Mouse (Mus musculus) hindbrain, embryonic 13.5 days (tissue): ENCODE measurements around the gene Map3k14. TPM values are rescaled to one million over a fixed set of nuclear protein-coding genes. Genes with fewer than 3 reads are reported as not detected.

Source experiments
- ATAC-seq: fragments of 200-750 bp; cut with Nextera tagmentation; 2 replicates; pipeline ENCODE4 v1.8.0; 2017; ENCODE audit warnings: moderate TSS enrichment; ENCODE audit not compliant: low FRiP score
- H3K27ac ChIP-seq: fragments of 300-500 bp; sonication (generic); 2 replicates; pipeline ENCODE4 v1.5.1; 2015; ENCODE audit warnings: inconsistent platforms, mild to moderate bottlenecking, moderate library complexity
- H3K27me3 ChIP-seq: fragments of 300-500 bp; sonication (generic); 2 replicates; pipeline ENCODE4 v1.6.1; 2015; ENCODE audit warnings: mild to moderate bottlenecking, inconsistent platforms
- H3K36me3 ChIP-seq: fragments of 300-500 bp; sonication (generic); 2 replicates; pipeline ENCODE4 v1.6.1; 2015; ENCODE audit warnings: mild to moderate bottlenecking, inconsistent platforms
- H3K4me1 ChIP-seq: fragments of 300-500 bp; sonication (generic); replicated peaks from 2 replicates; pipeline ENCODE4 v1.6.1; 2015; ENCODE audit warnings: inconsistent platforms
- H3K4me2 ChIP-seq: fragments of 300-500 bp; sonication (generic); 2 replicates; pipeline ENCODE4 v1.6.1; 2015; ENCODE audit warnings: inconsistent platforms, mild to moderate bottlenecking, moderate library complexity
- H3K4me3 ChIP-seq: fragments of 300-500 bp; sonication (generic); 2 replicates; pipeline ENCODE4 v1.5.1; 2015; ENCODE audit warnings: mild to moderate bottlenecking, inconsistent platforms
- H3K9ac ChIP-seq: fragments of 300-500 bp; sonication (generic); 2 replicates; pipeline ENCODE4 v1.6.1; 2015; ENCODE audit warnings: mild to moderate bottlenecking, inconsistent platforms
- H3K9me3 ChIP-seq: fragments of 300-500 bp; sonication (generic); 2 replicates; pipeline ENCODE4 v1.6.1; 2016; ENCODE audit warnings: inconsistent platforms
- WGBS: fragments of 180-500 bp; shearing (Covaris S2); methylation state at CpG from one replicate; pipeline ENCODE4 v1.1.7; 2015; 5-methylcytosine and 5-hydroxymethylcytosine counted together
- polyA plus RNA-seq: library from polyadenylated mRNA; unstranded; fragments of >200 nt; fragmentation: Nextera tagmentation; extraction: Ambion mirVana; gene quantifications from 2 replicates; pipeline ENCODE4 v1.2.1, GENCODE M21; 2015

Map3k14 gene
- polyA plus RNA-seq = 3.2 and 3.4 TPM in 2 replicates

DNA sequence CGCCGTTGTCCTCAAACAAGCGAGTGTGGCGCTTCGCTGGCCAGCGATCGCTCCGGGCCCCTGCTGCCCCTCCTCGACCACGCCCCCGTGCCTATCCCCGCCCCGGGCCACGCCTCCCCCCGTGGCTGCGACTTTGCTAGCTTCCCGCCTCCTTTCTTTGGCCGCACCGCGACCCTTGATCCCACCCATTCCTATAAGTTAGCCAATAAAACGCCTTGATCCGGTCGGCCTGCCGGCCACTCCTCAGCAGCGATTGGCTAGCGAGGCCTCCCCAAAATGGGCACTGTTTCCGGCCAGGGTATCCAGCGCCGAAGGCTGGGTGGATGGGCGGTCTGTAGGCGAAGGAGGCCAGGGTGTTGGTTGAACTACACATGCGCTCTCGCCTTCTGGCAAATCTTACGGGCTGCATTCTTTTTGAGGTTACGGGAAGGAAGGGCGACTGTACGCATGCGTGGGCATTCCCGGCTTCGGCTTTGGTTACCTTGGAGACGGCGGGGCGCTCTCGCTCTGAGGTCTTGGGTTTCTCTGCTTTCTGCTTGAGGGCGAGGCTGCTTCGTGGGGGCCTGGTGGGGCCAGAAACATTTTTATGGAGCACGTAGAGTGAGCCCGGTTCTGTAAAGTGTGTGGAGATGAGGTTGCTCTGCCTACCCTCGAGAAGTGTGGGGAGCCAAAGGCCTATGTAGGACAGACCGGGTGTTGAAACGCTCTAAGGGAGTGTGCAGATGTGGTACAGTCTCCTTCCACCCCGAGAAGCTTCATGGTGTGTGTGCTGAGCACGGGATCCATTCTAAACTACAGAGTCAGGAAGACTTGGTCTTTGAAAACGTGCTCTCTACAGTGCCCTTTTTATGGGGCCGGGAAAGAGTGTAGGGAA is at the start of gene Map3k14:
Gene Map3k14, minus strand, starts transcription at position 127 of the 874 bp plus-strand sequence.
- H3K36me3 ChIP-seq = no peaks in the 10 kb centered on the region
- peaks cover 53% of the 10 kb centered on the region for H3K4me1 ChIP-seq
- 1% methylated on average over 48 of the region's 55 CpGs for WGBS
- peak within 1 kb of the TSS; percentile 77 for H3K9ac ChIP-seq
- H3K4me2 ChIP-seq = peak within 1 kb of the TSS; percentile 77
- peak within 1 kb of the TSS; percentile 60 for H3K4me3 ChIP-seq
- H3K27me3 ChIP-seq = no peaks in the 10 kb centered on the region
- ATAC-seq = peak; percentile 99
- H3K9me3 ChIP-seq = no peaks in the 10 kb centered on the region
- peak within 1 kb of the TSS; percentile 89 for H3K27ac ChIP-seq

DNA sequence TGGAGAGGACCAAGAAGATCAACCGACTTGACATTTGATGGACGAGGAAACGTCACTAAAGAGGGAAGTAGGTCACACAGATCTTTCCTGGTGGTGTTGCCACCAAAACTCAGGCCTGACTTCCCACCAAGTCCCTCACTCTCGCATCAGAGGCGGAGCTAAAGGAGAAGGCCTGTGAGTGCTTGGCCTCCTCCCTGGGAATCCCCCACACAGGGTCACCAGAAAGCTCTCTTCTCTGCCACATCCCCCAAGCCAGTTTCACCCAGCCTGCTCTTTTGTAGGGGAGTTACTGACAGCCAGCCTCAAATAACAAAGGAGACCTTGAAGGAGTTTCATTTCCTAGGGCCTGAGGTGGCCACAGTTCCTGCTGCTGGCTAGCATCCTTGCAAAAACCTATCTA is 48.1 kb upstream of the Map3k14 start:
- no peak overlapping the region for H3K4me3 ChIP-seq
- H3K9ac ChIP-seq = no peak overlapping the region
- peaks cover 11% of the 10 kb centered on the region for H3K4me1 ChIP-seq
- H3K27ac ChIP-seq = no peak overlapping the region
- H3K27me3 ChIP-seq = peaks cover 17% of the 10 kb centered on the region; the same call in 1 of the 2 replicates
- no peak overlapping the region for H3K4me2 ChIP-seq
- ATAC-seq = no peak
- H3K9me3 ChIP-seq = no peaks in the 10 kb centered on the region
- H3K36me3 ChIP-seq = no peaks in the 10 kb centered on the region
- WGBS = 79% methylated on average over 5 of the region's 5 CpGs

DNA sequence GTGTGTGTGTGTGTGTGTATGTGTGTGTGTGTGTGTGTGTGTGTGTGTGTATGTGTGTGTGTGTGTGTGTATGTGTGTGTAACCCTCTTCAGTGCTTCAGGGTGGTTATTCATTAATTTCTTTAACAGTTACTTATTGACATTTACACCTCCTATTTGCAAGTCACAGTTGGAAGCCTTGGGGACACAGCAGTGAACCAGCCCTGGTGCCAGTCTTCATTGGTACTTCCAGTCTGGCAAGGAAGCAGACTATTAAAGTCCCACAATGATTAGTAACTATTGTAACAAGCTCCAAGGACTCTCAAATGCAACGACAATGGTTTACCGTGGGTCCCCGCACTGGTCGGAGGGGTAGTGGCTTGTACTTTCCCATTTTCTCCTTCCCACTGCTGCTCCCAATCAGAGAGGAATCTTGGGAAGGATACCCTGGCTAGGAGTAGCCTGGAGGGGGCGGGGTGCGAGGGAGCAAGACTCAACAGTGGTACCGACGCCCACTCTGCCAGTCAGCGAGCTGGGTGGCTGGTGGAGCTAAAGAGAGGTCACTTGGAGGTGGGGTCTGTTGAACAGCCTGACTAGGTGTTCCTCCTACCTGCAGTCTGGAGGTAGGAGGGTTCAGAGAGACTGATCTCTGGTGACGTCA is 47.6 kb upstream of the Map3k14 start:
- 69% methylated on average over 10 of the region's 10 CpGs for WGBS
- no peak overlapping the region for H3K27ac ChIP-seq
- H3K4me2 ChIP-seq = no peak overlapping the region
- no peaks in the 10 kb centered on the region for H3K9me3 ChIP-seq
- H3K9ac ChIP-seq = no peak overlapping the region
- peaks cover 11% of the 10 kb centered on the region for H3K4me1 ChIP-seq
- no peaks in the 10 kb centered on the region for H3K36me3 ChIP-seq
- ATAC-seq = no peak
- peaks cover 17% of the 10 kb centered on the region; the same call in 1 of the 2 replicates for H3K27me3 ChIP-seq
- no peak overlapping the region for H3K4me3 ChIP-seq

DNA sequence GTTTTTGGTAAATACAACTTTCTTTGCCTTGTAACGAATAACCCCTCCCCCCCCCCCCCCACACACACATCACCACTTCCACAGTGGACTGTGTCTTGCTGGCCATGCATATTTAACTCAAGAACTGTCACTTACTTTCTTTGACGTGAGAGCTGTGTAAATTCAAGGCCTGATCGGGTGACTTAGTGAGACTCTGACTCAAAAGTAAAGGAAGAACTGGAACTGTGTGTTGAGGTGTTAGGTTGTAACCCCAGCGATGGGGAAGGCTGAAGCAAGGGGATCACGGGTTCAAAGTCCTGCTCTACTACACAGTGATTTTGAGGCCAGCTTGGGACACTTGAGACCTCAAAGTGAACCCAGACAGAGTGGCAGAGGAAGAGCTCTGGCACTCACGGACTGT is 46.3 kb upstream of the Map3k14 start:
- 78% methylated on average over 6 of the region's 6 CpGs for WGBS
- H3K9me3 ChIP-seq = no peaks in the 10 kb centered on the region
- H3K9ac ChIP-seq = no peak overlapping the region
- no peaks in the 10 kb centered on the region for H3K36me3 ChIP-seq
- no peak for ATAC-seq
- H3K27me3 ChIP-seq = peaks cover 17% of the 10 kb centered on the region; the same call in 1 of the 2 replicates
- H3K27ac ChIP-seq = no peak overlapping the region
- H3K4me2 ChIP-seq = no peak overlapping the region
- H3K4me1 ChIP-seq = peaks cover 11% of the 10 kb centered on the region
- H3K4me3 ChIP-seq = no peak overlapping the region

GRCm38 (mm10) chr11:103312655-103313255 is 45.5 kb upstream of the Map3k14 start:
- no peaks in the 10 kb centered on the region for H3K36me3 ChIP-seq
- no peak overlapping the region for H3K27ac ChIP-seq
- H3K9me3 ChIP-seq = no peaks in the 10 kb centered on the region
- peaks cover 11% of the 10 kb centered on the region for H3K4me1 ChIP-seq
- no peak overlapping the region for H3K4me2 ChIP-seq
- H3K9ac ChIP-seq = no peak overlapping the region
- ATAC-seq = no peak
- no peak overlapping the region for H3K4me3 ChIP-seq
- WGBS = 56% methylated on average over 8 of the region's 8 CpGs
- peaks cover 17% of the 10 kb centered on the region; the same call in 1 of the 2 replicates for H3K27me3 ChIP-seq

GRCm38 (mm10) chr11:103311960-103312611 is 44.8 kb upstream of the Map3k14 start:
- WGBS = 6% methylated on average over 30 of the region's 30 CpGs

DNA sequence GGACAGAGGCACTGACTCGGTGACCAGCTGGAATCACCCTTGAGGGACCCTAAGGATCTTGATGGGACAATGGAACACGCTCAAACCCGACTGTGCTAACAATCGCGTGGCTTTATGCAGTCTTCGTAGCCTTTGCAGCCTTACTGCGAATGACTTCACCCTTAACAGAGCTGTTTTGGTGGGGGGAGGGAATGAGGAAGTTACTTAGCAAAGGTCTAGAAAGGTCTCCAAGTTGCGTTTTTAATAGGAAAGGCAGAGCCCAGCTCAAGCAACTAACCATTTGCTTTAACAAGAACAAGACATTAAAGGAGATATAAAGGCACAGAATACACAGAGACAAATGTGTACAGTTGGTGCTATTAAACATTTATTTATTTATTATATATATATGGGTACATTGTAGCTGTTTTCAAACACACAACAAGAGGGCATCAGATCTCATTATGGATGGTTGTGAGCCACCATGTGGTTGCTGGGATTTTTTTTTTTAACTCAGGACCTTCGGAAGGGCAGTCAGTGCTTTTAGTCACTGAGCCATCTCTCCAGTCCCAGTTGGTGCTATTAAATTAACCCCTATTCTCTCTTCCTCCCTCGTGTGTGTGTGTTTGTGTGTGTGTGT is 42.8 kb upstream of the Map3k14 start:
- Histone ChIP-seq H3K36me3 (no peaks in the 10 kb centered on the region), H3K9ac (no peak overlapping the region), H3K4me3 (no peak overlapping the region), H3K27ac (no peak overlapping the region), H3K9me3 (no peaks in the 10 kb centered on the region), H3K4me1 (peaks cover 11% of the 10 kb centered on the region), H3K4me2 (no peak overlapping the region), H3K27me3 (peaks cover 17% of the 10 kb centered on the region; the same call in 1 of the 2 replicates)
- 76% methylated on average over 10 of the region's 10 CpGs for WGBS
- ATAC-seq = no peak

More at GRCm38 (mm10) chr11:103311960-103312611, 44.8 kb upstream of the Map3k14 start:
- Histone ChIP-seq H3K9me3 (no peaks in the 10 kb centered on the region), H3K4me1 (peaks cover 11% of the 10 kb centered on the region), H3K27me3 (peaks cover 17% of the 10 kb centered on the region; the same call in 1 of the 2 replicates), H3K4me3 (peak overlapping the region; percentile 33), H3K27ac (0 out of 2 replicates have a peak overlapping the region, but pooled peaks have one; percentile 18), H3K4me2 (peak overlapping the region; percentile 62), H3K9ac (peak overlapping the region; percentile 75), H3K36me3 (no peaks in the 10 kb centered on the region)
- 0 out of 2 replicates have a peak, but pooled peaks have one; percentile 43 for ATAC-seq

- Histone ChIP-seq H3K4me2 (no peak overlapping the region), H3K9ac (no peak overlapping the region), H3K36me3 (no peaks in the 10 kb centered on the region), H3K4me3 (no peak overlapping the region), H3K27me3 (peaks cover 17% of the 10 kb centered on the region; the same call in 1 of the 2 replicates), H3K4me1 (peaks cover 11% of the 10 kb centered on the region), H3K27ac (no peak overlapping the region), H3K9me3 (no peaks in the 10 kb centered on the region)
- ATAC-seq = no peak
- 77% methylated on average over 8 of the region's 8 CpGs for WGBS
Measured at GRCm38 (mm10) chr11:103307910-103308309, 40.6 kb upstream of the Map3k14 start.

- no peak overlapping the region for H3K4me2 ChIP-seq
- H3K9ac ChIP-seq = no peak overlapping the region
- WGBS = 89% methylated on average over 9 of the region's 9 CpGs
- H3K27ac ChIP-seq = no peak overlapping the region
- H3K36me3 ChIP-seq = no peaks in the 10 kb centered on the region
- H3K9me3 ChIP-seq = no peaks in the 10 kb centered on the region
- H3K4me3 ChIP-seq = no peak overlapping the region
- H3K27me3 ChIP-seq = no peaks in the 10 kb centered on the region
- ATAC-seq = no peak
- no peaks in the 10 kb centered on the region for H3K4me1 ChIP-seq
Measured at GRCm38 (mm10) chr11:103304525-103304924, 37.3 kb upstream of the Map3k14 start.

- no peak overlapping the region for H3K27ac ChIP-seq
- H3K4me3 ChIP-seq = no peak overlapping the region
- no peaks in the 10 kb centered on the region for H3K9me3 ChIP-seq
- H3K36me3 ChIP-seq = no peaks in the 10 kb centered on the region
- H3K4me2 ChIP-seq = no peak overlapping the region
- no peaks in the 10 kb centered on the region for H3K27me3 ChIP-seq
- ATAC-seq = no peak
- 90% methylated on average over 7 of the region's 7 CpGs for WGBS
- H3K9ac ChIP-seq = no peak overlapping the region
- H3K4me1 ChIP-seq = peaks cover 10% of the 10 kb centered on the region; the same call in 1 of the 2 replicates
Measured at GRCm38 (mm10) chr11:103294772-103295171, 27.5 kb upstream of the Map3k14 start.

DNA sequence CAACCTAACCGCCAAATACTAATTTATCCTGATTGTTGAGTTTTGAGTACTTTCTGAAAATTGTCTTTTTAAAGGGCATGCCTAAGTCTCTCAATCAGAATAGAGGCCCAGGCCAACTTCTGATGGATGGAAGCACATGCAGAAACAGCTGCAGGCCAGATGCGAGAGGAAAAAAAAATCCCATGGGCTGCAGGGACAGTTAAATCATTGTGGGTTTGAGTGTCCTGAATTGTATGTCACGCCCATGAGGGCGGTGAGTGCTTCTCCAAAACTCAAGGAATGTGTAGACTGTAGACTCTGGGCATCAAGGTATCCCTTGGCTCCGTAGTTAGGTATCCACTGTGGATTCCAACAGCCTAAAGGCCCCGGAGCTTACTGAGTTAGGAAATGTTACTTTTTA is 26.8 kb upstream of the Map3k14 start:
- Histone ChIP-seq H3K9me3 (no peaks in the 10 kb centered on the region), H3K27ac (no peak overlapping the region), H3K27me3 (no peaks in the 10 kb centered on the region), H3K4me2 (no peak overlapping the region), H3K36me3 (no peaks in the 10 kb centered on the region), H3K4me1 (peaks cover 10% of the 10 kb centered on the region; the same call in 1 of the 2 replicates), H3K4me3 (no peak overlapping the region), H3K9ac (no peak overlapping the region)
- no peak for ATAC-seq
- 90% methylated on average over 6 of the region's 6 CpGs for WGBS
